Mouse (Mus musculus): ENCODE data around the gene Fos.
A peak's percentile ranks its signal among the peaks of the same experiment; 100 is the strongest.

Fos gene

DNA sequence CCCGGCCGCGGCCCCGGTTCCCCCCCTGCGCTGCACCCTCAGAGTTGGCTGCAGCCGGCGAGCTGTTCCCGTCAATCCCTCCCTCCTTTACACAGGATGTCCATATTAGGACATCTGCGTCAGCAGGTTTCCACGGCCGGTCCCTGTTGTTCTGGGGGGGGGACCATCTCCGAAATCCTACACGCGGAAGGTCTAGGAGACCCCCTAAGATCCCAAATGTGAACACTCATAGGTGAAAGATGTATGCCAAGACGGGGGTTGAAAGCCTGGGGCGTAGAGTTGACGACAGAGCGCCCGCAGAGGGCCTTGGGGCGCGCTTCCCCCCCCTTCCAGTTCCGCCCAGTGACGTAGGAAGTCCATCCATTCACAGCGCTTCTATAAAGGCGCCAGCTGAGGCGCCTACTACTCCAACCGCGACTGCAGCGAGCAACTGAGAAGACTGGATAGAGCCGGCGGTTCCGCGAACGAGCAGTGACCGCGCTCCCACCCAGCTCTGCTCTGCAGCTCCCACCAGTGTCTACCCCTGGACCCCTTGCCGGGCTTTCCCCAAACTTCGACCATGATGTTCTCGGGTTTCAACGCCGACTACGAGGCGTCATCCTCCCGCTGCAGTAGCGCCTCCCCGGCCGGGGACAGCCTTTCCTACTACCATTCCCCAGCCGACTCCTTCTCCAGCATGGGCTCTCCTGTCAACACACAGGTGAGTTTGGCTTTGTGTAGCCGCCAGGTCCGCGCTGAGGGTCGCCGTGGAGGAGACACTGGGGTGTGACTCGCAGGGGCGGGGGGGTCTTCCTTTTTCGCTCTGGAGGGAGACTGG lies at the start of gene Fos:
Gene Fos, plus strand, starts transcription at position 410 of the 817 bp plus-strand sequence.
- DNase-seq (ENCODE audit: low spot score): peak; percentile 91

DNA sequence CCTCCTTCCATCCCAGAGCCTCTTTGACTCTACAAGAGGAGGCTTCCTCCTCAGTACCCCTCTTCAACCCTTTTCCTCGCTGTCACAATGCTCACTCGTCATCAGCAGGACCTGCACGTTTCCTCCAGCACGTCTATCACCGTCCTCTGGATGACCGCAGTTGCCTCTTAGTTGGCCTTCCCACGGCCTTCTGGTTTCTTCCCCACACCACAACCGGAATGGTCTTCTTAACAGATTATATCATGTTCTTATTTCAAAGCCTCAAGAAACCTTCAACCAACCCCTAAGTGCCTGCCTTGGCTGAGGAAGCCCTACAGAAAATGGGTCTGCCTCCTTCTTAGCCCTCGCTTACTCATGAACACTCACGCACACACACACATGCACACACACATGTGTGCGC lies 48.0 kb upstream of the Fos start:
- DNase-seq (ENCODE audit: low spot score): no peak

DNA sequence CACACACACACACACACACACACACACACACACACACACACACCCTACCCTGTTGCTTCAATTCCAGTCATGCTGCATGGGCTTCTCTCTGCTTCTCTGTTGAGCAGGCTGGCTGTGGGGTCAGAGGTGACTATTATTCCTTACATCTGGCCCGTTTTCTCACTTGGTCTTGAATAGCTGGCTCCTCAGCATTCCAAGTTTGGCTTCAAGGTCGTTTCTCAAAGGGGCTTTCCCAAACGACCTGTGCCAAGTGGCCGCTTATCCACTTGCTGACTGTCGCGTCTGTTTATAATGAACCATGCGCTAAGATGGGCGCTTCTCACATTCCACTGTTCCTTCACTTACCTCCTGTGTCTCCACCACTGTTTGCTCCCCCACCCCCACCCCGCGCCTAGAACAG lies 47.6 kb upstream of the Fos start:
- DNase-seq (ENCODE audit: low spot score): no peak

DNA sequence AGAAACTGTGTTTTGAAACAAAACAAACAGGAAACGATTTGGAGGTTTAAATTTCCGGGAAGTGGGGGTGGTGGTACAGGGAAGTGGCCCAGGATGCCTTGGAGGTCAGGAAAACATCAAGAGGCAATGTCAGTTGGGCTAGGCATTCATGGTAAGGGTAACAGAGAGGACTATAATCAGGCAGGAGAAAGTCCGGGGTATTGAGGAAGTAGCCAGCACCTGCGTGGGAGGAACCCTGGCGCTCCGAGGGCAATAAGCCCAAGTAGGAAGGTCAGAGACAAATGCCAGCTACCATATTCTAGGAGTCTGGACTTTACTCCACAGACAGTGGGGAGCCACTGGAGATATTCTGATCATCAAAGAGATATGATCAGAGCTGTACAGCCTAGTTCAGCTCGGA lies 45.9 kb upstream of the Fos start:
- DNase-seq (ENCODE audit: low spot score): no peak

DNA sequence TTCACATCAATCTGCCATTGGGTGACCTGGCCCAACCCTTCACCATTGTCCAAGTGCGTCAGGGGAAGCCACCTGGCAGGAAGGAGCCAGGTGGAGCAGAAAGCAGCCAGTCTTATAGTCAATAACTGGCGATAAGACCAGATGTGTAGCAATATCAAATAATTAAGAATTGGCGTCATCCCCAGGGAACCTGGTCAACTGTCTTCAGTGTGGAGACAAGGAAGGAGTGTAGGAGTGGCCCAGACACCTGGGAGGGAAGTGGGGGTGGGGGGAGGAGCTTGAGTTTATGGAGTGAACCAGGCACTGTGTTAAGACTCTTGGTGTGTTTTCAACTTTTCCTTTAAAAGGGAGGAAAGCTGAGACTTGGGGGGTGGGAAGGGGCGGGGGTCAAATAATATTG lies 43.7 kb upstream of the Fos start:
- DNase-seq (ENCODE audit: low spot score): no peak

DNA sequence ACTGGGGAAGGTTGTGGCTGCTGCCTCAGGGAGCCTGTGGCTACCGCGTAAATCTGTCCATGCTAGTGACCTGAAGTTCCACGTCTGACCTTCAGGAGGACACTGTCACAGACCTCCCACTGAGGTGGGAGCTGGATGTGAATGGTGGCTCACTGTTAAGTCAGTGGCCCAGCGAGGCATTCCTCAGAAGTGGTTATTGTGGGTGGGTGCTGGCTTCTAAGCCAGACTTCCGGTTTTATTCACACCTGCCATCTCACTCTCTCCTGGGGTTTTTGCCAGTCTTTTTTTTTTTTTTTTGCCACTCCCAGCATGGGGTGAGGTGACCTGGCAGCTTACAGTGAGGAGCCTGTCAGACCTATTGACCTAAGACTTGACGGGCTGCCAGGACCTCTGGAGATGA lies 43.3 kb upstream of the Fos start:
- no peak for DNase-seq (ENCODE audit: low spot score)

DNA sequence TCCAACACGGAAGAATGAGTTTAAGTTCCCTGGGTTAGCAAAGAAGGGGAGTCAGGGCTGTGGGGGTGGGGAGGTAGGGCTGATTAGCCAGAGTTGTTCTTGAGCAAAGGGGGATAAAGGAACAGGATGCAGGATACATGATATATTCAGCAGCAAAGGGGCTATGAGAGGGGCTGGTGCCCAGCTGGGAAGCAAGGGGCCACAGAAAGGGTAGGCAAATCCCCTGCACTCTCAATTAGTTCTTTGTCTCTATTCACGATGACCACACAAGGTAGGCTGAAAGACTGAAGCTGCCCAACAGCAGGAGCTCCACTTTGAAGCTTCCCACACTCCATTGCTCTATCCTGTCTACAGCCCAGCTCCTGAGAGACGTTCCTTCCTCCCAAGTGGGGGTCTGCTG lies 39.8 kb upstream of the Fos start:
- DNase-seq (ENCODE audit: low spot score): no peak

DNA sequence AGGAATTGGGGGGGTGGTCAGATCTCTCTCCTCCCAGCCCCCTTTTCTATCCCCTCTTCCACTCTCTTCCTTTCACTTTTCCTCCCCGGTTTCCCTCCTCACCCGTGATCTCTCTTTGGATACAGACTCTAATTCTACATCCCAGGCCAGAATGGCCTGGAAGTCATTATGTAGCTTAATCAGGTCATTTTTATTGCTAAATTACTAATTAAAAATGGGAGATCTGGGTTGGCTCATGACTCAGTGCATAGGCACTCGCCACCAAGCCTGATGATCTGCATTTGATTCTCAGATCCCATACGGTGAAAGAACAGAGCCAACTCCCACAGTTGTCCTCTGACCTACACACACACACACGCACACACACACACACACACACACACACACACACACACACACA lies 39.2 kb upstream of the Fos start:
- no peak for DNase-seq (ENCODE audit: low spot score)

DNA sequence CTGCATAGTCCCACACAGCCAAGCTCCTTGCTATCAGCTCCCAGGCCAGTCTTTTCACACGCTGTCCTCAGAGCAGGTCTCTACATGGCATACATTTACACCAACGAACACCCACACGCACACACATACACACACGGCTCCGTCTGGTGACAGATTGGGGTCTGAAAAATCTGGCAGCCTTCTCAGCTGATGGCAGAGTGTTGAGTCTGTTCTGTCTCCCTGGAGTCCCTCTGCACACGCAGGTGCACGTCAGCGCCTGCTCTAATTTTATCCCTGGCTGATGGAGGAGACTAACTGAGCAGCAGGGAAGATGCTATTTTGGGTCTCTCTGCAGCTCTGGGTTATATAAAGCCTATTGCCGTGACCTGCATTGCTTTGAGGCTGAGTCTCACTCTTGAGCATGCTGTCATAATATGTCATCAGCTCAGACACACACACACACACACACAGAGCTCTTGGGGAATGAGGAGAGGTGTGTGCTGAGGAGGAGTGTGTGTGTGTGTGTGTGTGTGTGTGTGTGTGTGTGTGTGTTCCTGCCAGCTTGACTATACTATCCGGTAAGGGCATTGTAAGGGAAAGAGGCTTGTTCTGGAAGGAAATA lies 37.6 kb upstream of the Fos start:
- no peak for DNase-seq (ENCODE audit: low spot score)

DNA sequence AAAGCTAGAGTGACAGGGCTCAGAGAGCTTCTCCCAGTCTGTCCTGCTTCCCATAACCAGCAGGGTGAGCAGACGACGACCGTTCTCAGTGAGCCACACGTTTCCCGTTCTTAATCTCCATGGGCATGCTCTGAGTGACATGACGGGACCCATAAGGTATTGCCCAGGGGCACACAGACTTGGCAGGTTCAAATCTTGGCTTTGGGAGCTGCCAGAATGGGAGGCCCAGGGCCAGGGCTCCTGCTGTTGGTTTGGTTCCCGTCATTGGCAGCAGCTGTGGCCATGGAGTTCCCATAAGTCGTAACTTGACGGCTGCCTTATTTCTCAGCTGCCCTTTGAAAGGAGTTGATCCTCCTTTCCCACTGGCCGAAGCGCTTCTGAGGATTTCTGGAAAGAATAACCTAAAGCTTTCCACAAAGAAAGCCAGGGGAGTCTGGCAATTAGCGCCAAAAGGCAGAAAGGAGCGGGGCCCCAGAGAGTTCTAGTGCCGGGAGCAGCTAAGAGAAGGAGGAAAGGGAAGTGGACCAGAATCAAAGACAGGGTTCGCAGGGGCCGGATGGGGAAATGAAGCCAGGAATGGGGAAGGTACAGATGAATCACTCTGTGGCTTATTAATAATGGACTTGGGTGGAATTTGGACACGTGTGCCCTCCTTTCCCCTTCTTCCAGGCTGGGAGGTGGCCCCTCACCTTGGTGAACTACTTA lies 36.4 kb upstream of the Fos start:
- DNase-seq (ENCODE audit: low spot score): peak; percentile 28

DNA sequence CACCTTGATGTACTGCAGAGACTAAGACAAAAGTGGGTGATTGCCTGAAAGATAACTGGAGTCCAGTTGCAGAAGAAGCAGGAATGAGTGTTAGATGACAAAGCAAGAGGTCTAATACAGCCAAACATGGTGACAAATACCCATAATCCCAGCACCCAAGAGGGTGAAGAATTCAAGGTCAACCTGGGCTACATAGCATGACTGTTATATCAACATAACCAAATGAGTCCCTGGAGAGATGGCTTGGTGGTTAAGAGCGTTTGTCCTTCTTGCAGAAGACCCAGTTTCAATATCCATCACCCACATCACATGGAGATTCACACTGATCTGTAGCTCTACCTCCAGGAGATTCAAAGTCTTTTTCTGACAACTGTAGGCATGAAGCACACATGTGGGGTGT lies 30.2 kb upstream of the Fos start:
- DNase-seq (ENCODE audit: low spot score): no peak

DNA sequence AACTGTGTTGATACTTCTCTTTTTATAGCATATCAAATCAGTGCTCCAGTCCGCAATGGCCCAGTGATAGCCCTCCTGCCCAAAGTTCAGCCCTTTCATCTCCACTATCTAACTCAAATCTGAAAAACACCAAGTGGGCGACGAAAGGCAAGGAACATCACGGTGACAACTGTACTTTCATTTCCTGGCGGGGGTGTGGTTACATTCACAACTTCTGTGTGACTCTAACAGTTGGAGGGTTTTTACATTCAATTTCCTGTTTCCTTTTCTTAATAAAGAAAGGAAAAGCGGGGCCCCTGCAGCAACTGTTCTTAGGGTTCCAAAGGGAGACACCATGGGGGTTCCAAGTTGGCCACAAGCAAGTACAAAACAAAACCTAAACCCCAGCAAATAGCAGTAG lies 29.0 kb upstream of the Fos start:
- no peak for DNase-seq (ENCODE audit: low spot score)

DNA sequence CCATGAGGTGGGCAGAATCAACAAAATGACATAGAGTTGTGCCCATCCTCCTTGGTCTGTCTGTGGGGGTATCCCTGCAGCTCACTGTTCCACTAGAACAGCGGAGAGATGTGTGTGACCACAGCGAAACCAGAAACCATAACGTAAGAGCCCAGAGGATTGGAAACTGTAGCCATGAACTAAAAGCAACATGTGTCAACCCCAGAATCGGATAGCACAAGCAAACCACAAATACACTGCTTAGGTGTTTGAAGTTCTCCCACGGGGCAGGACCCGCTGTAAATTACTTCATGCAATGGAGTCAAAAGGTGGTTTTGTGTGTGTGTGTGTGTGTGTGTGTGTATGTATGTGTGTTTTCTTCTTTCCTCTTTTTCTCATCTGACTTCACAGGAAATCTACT lies 26.7 kb upstream of the Fos start:
- DNase-seq (ENCODE audit: low spot score): no peak

DNA sequence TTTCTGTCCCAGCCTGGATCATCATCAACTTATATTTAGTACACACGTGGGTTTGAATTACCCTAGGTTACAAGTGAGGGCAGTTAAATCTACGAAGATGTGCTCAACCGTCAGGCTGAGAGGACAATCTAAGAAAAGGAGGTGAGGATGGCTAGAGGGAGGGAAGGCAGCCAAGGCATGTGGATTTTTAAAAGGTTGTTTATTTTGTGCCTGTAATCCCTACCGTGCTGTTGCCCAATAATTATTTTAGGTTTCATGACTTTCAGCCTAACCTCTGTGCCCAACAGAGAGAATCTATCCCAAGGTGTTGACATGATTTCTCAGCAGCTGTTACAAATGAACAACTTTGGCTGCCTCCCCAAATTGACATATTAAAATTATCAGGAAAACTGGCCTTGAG lies 26.2 kb upstream of the Fos start:
- no peak for DNase-seq (ENCODE audit: low spot score)

DNA sequence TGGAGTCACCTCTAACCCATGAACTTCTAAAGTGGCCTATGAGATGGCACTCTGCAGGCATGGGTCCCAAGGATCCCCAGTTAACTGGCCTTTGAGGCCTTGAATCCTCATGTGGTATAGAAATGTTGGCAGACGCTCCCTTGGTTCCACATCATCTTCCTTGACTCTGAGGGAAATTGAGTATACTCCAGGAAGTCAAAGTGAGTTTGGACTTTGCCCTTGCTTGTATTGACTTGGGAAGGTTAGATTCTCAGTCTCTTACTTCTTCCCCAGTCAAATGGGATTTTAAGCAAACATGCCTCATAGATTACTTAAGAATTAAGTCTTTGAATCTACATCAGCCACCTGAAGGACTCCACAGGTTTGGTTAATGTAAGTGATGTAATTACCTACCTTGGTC lies 24.2 kb upstream of the Fos start:
- DNase-seq (ENCODE audit: low spot score): no peak

DNA sequence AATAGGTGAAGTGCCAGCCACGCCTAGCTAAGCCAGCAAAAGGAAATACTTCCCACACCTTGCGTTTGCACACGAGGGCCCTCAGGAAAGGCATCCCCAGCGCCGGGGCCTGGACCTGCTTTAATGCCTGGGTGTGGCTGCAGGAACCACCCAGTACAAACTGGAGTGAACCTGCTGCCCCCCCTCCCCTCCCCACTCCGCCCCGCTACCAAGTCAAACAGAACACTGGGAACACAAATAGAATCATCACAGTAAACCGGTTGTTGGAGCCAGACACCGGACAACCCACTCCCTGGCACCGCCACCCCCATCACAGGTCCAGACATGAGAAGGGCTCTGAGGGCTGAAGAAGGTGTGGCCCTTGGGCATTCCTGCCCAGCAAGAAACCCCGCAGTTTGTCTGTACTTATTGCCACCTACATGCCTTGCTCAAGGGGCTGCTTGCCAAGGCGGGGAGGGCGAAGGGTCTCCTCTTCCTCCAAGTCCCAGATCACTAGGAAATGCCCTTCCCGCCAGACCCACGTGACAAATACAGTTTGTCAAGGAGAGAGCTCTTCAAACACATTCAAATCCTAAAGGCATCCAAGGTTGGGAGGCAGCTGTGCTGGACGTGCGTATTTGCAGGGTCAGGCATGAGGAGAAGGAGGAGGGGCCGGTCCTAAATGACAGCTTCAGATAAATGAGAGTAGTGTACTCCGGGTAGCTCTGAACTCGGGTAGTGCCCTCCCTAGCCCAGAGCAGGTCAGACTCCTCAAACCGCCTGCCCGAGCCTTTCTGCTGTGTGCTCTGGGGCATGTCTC lies 21.8 kb upstream of the Fos start:
- no peak for DNase-seq (ENCODE audit: low spot score)

DNA sequence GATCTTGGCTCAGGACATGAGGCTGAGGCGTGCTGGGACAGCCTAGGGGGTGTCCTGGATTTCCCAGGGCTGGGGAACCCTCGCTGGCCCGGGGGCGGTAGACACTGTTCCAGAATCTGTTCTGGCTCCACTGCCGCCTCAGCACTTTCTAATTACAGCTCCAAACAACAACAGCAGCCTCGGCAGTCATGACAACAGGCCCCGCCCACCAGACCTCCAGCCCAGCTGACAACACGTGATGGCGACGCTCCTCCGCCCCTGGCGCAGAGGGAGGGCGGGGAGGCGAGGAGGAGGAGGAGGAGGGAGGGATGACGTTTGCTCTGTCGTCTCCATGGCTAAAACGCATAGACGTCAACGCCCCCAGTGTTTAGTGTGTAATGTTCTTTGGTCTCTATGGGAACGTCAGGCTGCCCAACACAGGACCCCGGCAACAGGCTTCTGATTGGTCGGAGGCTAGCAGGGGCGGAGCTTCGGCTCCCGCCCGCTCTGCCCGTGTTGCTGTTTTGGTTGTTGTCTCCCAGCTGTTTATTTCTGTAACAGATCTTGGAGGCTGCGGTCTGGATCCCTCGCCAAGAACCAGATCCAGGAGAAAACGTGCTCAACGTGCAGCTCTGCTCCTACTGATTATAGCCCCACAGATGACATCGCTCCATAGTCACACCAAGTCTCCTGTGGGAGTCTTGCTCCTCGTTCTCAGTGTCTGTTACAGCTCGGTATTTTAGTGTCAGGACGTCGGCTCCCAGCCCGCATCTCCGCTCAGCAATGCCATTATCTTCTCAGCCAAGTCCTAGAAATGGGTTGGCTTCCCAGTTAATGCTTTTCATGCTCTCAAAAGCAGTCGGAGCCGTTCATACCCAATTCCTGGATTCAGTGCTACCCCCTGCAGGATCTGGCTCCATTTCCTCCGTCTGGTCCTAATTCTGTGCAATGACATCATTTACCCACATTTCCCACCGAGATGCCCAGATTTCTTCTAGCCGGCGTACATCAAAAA lies 18.3 kb upstream of the Fos start:
- DNase-seq (ENCODE audit: low spot score): peak; percentile 99

DNA sequence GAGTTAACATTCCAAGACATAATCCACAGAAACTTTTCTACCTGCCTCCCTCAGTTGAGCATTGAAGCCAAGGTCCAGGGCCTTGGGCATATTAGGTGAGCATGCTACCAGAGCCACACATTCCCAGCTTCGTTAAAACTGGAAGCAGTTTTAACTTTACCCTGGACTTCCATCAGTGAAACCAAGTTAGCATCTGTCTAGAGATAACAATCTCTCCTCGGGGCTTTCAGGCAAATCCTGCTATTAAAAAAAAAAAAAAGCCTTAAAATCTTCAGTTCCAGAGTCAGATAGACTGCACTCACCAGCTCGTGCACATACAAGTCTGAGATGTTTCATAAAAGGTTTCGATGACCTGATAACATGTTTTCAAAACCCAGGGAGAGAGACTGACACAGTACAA lies 17.4 kb upstream of the Fos start:
- no peak for DNase-seq (ENCODE audit: low spot score)

DNA sequence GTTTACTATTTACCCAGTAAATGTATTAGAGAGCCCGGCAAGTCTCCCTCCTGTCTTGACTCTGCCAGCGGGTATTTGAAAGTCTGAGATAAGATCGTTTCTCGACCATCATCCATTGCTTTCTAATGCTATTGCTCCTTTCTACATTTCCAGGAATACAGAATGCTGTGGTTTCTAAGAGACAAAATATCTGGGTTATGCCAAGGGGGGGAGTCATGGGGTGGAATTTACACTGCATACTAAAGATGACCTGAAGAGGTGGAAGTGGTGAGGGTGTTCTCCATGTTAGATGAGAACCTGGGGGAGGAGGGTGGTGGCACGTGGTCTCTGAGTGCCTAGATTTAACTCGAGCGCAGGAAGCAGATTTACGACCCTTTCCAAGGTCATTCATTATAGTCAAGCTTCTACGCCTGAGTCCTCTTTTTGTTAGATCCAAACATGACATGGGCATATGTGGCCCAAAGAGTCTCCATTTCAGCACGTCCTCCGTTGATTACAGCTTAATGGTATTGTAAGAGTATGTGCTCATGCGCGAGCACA lies 16.7 kb upstream of the Fos start:
- peak; percentile 22 for DNase-seq (ENCODE audit: low spot score)

DNA sequence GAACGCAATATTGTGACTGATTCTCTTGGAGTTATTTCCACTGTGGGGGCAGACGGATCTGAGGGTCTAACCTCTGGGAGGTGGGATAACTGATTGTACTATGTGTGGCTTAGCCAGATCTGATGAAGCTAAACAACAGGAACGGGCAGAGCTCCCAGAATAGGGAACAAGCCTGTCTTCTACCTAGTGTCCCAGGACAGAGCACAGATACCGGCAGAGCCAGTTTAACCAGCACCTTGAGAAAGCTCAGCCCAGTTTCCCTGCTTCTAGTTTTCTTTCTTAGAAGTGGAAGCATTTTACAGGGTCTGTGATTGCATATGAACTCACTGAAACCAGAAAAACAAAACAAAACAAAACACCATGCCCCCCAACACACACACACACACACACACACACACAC lies 13.9 kb upstream of the Fos start:
- no peak for DNase-seq (ENCODE audit: low spot score)

All from adipocyte (in vitro differentiated cells).